Mouse (Mus musculus) stomach, embryonic 16.5 days (tissue): ENCODE measurements around the gene Meaf6. TPM values are rescaled to one million over a fixed set of nuclear protein-coding genes. Genes with fewer than 3 reads are reported as not detected.
A peak's percentile ranks its signal among the peaks of the same experiment; 100 is the strongest.

Experiments used
- ATAC-seq: fragments of 200-750 bp; cut with Nextera tagmentation; 2 replicates; pipeline ENCODE4 v1.8.0; 2017; ENCODE audit warnings: moderate number of reproducible peaks, moderate TSS enrichment; ENCODE audit not compliant: insufficient read depth, low FRiP score
- H3K27ac ChIP-seq: fragments of 300-500 bp; sonication (generic); 2 replicates; pipeline ENCODE4 v1.5.1; 2014; ENCODE audit warnings: low read length
- H3K27me3 ChIP-seq: fragments of 300-500 bp; sonication (generic); 2 replicates; pipeline ENCODE4 v1.6.1; 2014; ENCODE audit warnings: low read length, control low read depth, mixed read lengths; ENCODE audit not compliant: control insufficient read depth, insufficient read depth
- H3K36me3 ChIP-seq: fragments of 300-500 bp; sonication (generic); 2 replicates; pipeline ENCODE4 v1.6.1; 2014; ENCODE audit warnings: low read length; ENCODE audit not compliant: control insufficient read depth, insufficient read depth
- H3K4me1 ChIP-seq: fragments of 300-500 bp; sonication (generic); 2 replicates; pipeline ENCODE4 v1.6.1; 2014; ENCODE audit warnings: low read length, control low read depth, mixed read lengths; ENCODE audit not compliant: control insufficient read depth, insufficient read depth
- H3K4me2 ChIP-seq: fragments of 300-500 bp; sonication (generic); 2 replicates; pipeline ENCODE4 v1.6.1; 2014; ENCODE audit warnings: low read depth, low read length, mixed read lengths
- H3K4me3 ChIP-seq: fragments of 300-500 bp; sonication (generic); replicated peaks from 2 replicates; pipeline ENCODE4 v1.5.1; 2014; ENCODE audit warnings: mild to moderate bottlenecking, low read length
- H3K9ac ChIP-seq: fragments of 300-500 bp; sonication (generic); 2 replicates; pipeline ENCODE4 v1.6.1; 2014; ENCODE audit warnings: low read length
- H3K9me3 ChIP-seq: fragments of 300-500 bp; sonication (generic); replicated peaks from 2 replicates; pipeline ENCODE4 v1.6.1; 2016; ENCODE audit warnings: low read length, control low read depth; ENCODE audit not compliant: control insufficient read depth
- WGBS: fragments of 180-500 bp; shearing (Covaris S2); extraction: QIAGEN DNeasy Blood & Tissue Kit; methylation state at CpG from one replicate; pipeline ENCODE4 v1.1.7; 2014; 5-methylcytosine and 5-hydroxymethylcytosine counted together
- polyA plus RNA-seq: library from polyadenylated mRNA; unstranded; fragments of >200 nt; fragmentation: Nextera tagmentation; extraction: Ambion mirVana; gene quantifications from 2 replicates; pipeline ENCODE4 v1.2.1, GENCODE M21; 2015

Gene Meaf6
- polyA plus RNA-seq, 1 experiment from 2014 or later = 45.0 TPM

DNA sequence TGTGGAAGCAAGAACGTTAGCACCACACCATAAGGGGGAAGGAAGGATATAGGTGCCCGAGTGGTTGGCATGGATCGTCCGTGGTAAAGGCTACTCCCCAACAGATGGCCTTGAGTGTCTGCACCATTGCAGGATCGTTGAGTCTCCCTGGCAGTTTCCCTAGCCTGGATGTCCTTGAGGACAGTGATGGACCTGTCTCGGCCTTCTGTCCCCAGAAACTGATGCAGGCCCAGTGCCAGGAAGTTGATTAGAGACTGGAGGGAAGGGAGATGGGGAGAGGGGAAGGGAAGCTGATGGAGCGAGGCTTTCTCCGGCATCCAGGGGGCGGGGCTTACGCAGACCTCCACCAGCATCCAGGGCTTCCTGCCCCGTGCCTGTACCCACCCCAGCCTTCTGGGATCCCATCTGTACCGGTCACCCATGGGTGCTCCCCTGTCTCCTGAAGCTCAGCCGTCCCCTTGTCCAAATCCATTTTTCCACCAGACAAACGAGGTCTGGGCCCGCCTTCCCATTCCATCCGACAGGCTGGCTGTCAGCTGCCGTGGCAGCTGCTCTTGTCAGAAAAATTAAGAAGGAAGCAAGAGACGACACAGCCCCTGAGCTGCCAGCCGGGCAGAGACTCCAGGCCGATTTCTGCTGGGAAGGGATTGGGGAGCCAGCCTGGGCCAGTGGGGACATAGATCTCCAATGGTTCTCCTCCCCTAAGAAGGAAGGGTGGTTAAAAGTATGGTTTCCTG is 73.8 kb downstream of the Meaf6 start:
- Histone ChIP-seq H3K36me3 (no peaks in the 10 kb centered on the region), H3K4me1 (no peaks in the 10 kb centered on the region; the same call in 1 of the 2 replicates), H3K9me3 (no peaks in the 10 kb centered on the region), H3K27me3 (no peaks in the 10 kb centered on the region), H3K4me3 (no peak overlapping the region), H3K9ac (no peak overlapping the region), H3K4me2 (no peak overlapping the region), H3K27ac (no peak overlapping the region)
- 55% methylated on average over 20 of the region's 20 CpGs for WGBS
- ATAC-seq = no peak

DNA sequence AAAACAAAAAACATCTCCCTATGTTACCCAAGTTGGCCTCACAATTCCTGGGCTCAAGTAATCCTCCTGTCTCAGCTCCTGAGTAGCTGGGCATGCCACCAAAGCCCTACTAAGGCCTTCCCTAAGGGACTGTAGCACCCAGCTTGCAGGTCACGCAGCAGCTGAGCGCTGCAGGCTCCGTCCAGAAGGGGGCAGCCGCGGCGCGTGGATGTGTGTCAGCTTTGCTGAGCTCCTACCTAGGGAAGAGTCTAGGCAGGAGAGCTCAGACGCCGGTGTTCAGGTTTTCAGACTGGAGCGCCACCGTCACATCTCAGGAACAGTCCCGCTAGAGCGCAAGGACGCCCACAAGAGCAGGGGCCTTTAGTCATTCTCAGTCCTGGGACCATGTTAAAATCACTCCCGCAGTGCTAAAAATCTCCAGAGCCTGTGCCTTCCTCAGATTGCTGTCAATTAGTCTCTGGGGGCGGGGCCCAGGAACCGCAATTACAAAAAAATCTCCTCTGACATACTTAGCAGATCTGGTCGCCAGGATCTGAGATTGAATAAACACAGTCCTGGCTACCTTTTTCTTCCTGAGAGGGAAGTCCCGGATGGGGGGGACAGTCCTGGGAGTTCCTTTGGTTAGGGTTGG is 75.5 kb downstream of the Meaf6 start:
- Histone ChIP-seq H3K4me3 (peak overlapping the region; percentile 15; the same call in 1 of the 2 replicates), H3K36me3 (no peaks in the 10 kb centered on the region), H3K4me2 (peak overlapping the region; percentile 51), H3K9ac (peak overlapping the region; percentile 44), H3K27me3 (no peaks in the 10 kb centered on the region), H3K27ac (no peak overlapping the region), H3K9me3 (no peaks in the 10 kb centered on the region), H3K4me1 (no peaks in the 10 kb centered on the region; the same call in 1 of the 2 replicates)
- peak; percentile 66; the same call in 1 of the 2 replicates for ATAC-seq
- 5% methylated on average over 19 of the region's 19 CpGs for WGBS

DNA sequence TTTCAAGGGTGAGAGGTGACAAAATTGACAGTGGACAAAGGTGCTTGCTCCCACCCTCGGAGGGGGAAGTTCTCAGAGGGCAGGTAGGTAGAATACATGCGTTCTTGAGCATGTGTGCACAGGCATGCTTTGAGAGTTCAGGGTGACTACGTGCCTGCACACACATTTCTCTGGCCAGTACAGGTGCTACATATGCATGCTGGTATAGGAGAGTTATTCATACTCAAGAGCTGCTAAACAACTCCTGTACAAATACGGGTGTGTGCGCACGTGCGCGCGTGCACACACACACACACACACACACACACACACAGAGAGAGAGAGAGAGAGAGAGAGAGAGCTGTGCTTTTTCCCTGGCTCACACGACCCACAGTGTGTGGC is 76.0 kb downstream of the Meaf6 start:
- H3K4me1 ChIP-seq = no peaks in the 10 kb centered on the region; the same call in 1 of the 2 replicates
- peak overlapping the region; percentile 51 for H3K4me2 ChIP-seq
- 59% methylated on average over 10 of the region's 10 CpGs for WGBS
- H3K36me3 ChIP-seq = no peaks in the 10 kb centered on the region
- H3K4me3 ChIP-seq = peak overlapping the region; percentile 15; the same call in 1 of the 2 replicates
- ATAC-seq = peak; percentile 42; the same call in 1 of the 2 replicates
- H3K27ac ChIP-seq = no peak overlapping the region
- no peak overlapping the region for H3K9ac ChIP-seq
- H3K27me3 ChIP-seq = no peaks in the 10 kb centered on the region
- H3K9me3 ChIP-seq = no peaks in the 10 kb centered on the region

DNA sequence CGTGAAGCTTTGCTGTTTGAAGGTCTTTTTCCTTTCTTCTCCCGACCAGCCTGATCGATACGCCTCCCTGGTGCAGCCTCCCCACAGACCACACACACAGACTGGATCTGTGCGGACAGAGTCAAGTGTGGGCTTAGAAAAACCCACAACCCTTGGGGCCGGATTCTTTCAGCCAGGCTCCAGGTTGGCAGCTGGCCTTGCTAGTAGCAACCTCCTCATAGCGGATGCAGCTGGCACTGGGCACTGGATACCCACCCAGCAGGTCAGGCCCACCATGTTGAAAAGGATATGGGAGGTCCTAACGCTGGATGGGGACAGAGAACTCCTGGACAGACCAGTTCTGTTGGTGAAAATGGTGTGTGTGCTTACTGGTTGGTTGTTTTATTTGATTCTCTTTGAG is 76.5 kb downstream of the Meaf6 start:
- Histone ChIP-seq H3K27me3 (no peaks in the 10 kb centered on the region), H3K4me2 (no peak overlapping the region), H3K27ac (no peak overlapping the region), H3K4me3 (no peak overlapping the region), H3K4me1 (no peaks in the 10 kb centered on the region; the same call in 1 of the 2 replicates), H3K9ac (no peak overlapping the region), H3K9me3 (no peaks in the 10 kb centered on the region), H3K36me3 (no peaks in the 10 kb centered on the region)
- no peak for ATAC-seq
- 59% methylated on average over 8 of the region's 8 CpGs for WGBS

DNA sequence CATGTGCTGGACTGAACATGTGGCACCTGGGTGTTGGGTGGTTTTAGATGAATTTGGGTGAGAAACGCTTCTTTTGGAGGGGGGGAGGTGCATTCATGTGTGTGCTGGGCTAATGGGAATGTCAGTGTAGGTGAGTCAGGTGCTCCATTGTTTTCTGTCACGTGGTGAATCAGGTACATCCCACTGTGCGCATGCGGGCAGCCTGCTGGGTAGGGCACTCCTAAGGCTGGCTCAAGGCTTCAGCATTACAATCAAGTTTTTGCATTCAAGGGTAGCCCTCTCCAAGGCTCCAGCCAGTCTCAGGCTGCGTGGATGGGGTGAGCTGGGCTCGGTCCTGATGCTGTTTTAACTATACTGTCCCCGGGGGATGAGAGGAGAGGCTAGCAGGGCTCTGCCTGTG is 77.8 kb downstream of the Meaf6 start:
- H3K9me3 ChIP-seq = no peaks in the 10 kb centered on the region
- no peaks in the 10 kb centered on the region for H3K36me3 ChIP-seq
- no peaks in the 10 kb centered on the region; the same call in 1 of the 2 replicates for H3K4me1 ChIP-seq
- H3K27me3 ChIP-seq = no peaks in the 10 kb centered on the region
- H3K9ac ChIP-seq = no peak overlapping the region
- no peak for ATAC-seq
- H3K4me2 ChIP-seq = no peak overlapping the region
- 65% methylated on average over 7 of the region's 7 CpGs for WGBS
- H3K27ac ChIP-seq = no peak overlapping the region
- H3K4me3 ChIP-seq = no peak overlapping the region

Other genes starting within 250 kb of the Meaf6 start
- gene Yrdc, start 234.5 kb upstream of the Meaf6 start, polyA plus RNA-seq = 20.0 and 22.3 TPM in 2 replicates
- gene 1110065P20Rik, start 233.9 kb upstream of the Meaf6 start, polyA plus RNA-seq = 40.9 and 47.4 TPM in 2 replicates
- 0.41 and 0.59 TPM in 2 replicates for gene Maneal, start 223.0 kb upstream of the Meaf6 start, polyA plus RNA-seq
- gene Epha10, start 204.2 kb upstream of the Meaf6 start, polyA plus RNA-seq = 0.09 and 0.14 TPM in 2 replicates
- 10.9 and 11.8 TPM in 2 replicates for gene 9930104L06Rik, start 148.1 kb upstream of the Meaf6 start, polyA plus RNA-seq
- 111 and 114 TPM in 2 replicates for gene Cdca8, start 145.8 kb upstream of the Meaf6 start, polyA plus RNA-seq
- 7.5 and 10.3 TPM in 2 replicates for gene Rspo1, start 98.7 kb upstream of the Meaf6 start, polyA plus RNA-seq
- gene Gnl2, start 68.5 kb upstream of the Meaf6 start, polyA plus RNA-seq = 76.7 and 80.0 TPM in 2 replicates
- 0.10 and 0.31 TPM in 2 replicates for gene Dnali1, start 19.4 kb upstream of the Meaf6 start, polyA plus RNA-seq
- gene Snip1, start 18.5 kb upstream of the Meaf6 start, polyA plus RNA-seq = 17.2 and 20.5 TPM in 2 replicates
- gene Zc3h12a, start 42.7 kb downstream of the Meaf6 start, polyA plus RNA-seq = 1.6 and 2.1 TPM in 2 replicates